Mouse (Mus musculus) midbrain, postnatal 0 days (tissue): ENCODE measurements around the gene Snx1. TPM values are rescaled to one million over a fixed set of nuclear protein-coding genes. Genes with fewer than 3 reads are reported as not detected.

ENCODE experiments used
- ATAC-seq: fragments of 200-750 bp; cut with Nextera tagmentation; 2 replicates; pipeline ENCODE4 v1.8.0; 2017; ENCODE audit warnings: moderate number of reproducible peaks, mild to moderate bottlenecking, moderate TSS enrichment, moderate library complexity; ENCODE audit not compliant: low FRiP score
- DNase-seq: peaks from one replicate; pipeline ENCODE4 v3.0.0-alpha.2; 2015; ENCODE audit warnings: low spot score
- H3K27ac ChIP-seq: fragments of 300-500 bp; sonication (generic); 2 replicates; pipeline ENCODE4 v1.5.1; 2014; ENCODE audit warnings: low read depth, mild to moderate bottlenecking, low read length, mixed read lengths
- H3K27me3 ChIP-seq: fragments of 300-500 bp; sonication (generic); 2 replicates; pipeline ENCODE4 v1.6.1; 2014; ENCODE audit warnings: low read length, control low read depth, mixed read lengths; ENCODE audit not compliant: insufficient read depth
- H3K36me3 ChIP-seq: fragments of 300-500 bp; sonication (generic); 2 replicates; pipeline ENCODE4 v1.6.1; 2014; ENCODE audit warnings: low read length, control low read depth, mixed read lengths; ENCODE audit not compliant: insufficient read depth
- H3K4me1 ChIP-seq: fragments of 300-500 bp; sonication (generic); 2 replicates; pipeline ENCODE4 v1.6.1; 2014; ENCODE audit warnings: mild to moderate bottlenecking, control low read depth, antibody characterized with exemption, low read length, mixed read lengths; ENCODE audit not compliant: insufficient read depth
- H3K4me2 ChIP-seq: fragments of 300-500 bp; sonication (generic); 2 replicates; pipeline ENCODE4 v1.6.1; 2014; ENCODE audit warnings: low read depth, mild to moderate bottlenecking, low read length, mixed read lengths; ENCODE audit not compliant: poor library complexity, severe bottlenecking
- H3K4me3 ChIP-seq: fragments of 300-500 bp; sonication (generic); 2 replicates; pipeline ENCODE4 v1.5.1; 2014; ENCODE audit warnings: low read depth, mild to moderate bottlenecking, low read length, moderate library complexity
- H3K9ac ChIP-seq: fragments of 300-500 bp; sonication (generic); replicated peaks from 2 replicates; pipeline ENCODE4 v1.6.1; 2014; ENCODE audit warnings: mild to moderate bottlenecking, low read length, moderate library complexity, mixed read lengths; ENCODE audit not compliant: poor library complexity, severe bottlenecking
- H3K9me3 ChIP-seq: fragments of 300-500 bp; sonication (generic); 2 replicates; pipeline ENCODE4 v1.6.1; 2016; ENCODE audit warnings: low read length, control low read depth
- CTCF ChIP-seq: IDR thresholded peaks from 2 replicates; pipeline ENCODE4 v1.5.1; 2016; ENCODE audit warnings: antibody characterized with exemption, mild to moderate bottlenecking
- WGBS: fragments of 180-500 bp; shearing (Covaris S2); extraction: QIAGEN DNeasy Blood & Tissue Kit; methylation state at CpG from one replicate; pipeline ENCODE4 v1.1.7; 2014; 5-methylcytosine and 5-hydroxymethylcytosine counted together
- polyA plus RNA-seq: library from polyadenylated mRNA; unstranded; fragments of >200 nt; fragmentation: Nextera tagmentation; extraction: Ambion mirVana; gene quantifications from 2 replicates; pipeline ENCODE4 v1.2.1, GENCODE M21; 2015
- total RNA-seq: library from RNA; depleted of rRNA; stranded (reverse); fragments of >200 nt; gene quantifications from 2 replicates; pipeline ENCODE4 v1.2.3, GENCODE M21; 2014

Gene Snx1
- total and polyA plus RNA-seq, 2 experiments from 2014 or later: 38.1 to 47.1 TPM

DNA sequence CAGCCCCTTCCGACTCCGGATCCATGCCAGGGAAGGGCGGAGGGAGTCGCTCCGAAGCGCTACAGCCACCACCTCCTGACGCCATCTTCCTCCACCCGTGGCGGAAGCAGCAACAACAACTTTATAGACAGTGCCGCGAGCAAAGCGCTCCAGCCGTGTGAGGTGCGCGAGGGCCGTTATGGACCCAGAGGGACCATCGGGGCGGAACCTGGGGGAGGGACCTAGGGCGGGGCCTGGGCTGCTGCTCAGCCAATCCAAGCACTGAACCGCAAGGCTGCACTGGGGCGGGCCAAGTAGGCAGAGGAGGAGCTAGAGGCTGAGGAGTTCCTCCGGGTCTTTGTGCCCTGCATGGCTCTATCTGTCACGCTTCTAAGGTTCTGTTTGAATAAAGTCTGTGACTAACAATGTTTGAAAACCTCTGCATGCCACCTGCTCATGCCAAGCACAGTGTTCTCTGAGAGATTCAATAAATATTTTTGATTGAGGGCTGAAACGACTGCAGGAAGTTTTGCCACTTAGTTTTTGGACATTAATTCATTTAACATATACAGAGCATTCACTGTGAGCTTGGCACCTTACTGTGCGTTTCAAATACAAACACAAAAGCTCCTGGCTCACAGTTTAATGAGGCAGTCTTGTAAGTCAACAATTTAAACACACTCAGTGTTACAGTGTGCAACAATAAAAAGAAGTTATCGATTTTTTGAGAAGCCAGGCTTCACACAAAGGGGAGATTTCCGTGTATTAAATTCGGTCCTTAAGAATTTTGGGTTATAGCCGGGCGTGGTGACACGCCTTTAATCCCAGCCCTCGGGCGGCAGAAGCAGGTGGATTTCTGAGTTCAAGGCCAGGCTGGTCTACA lies 1.5 kb downstream of the Snx1 start:
- Histone ChIP-seq H3K36me3 (no peaks in the 10 kb centered on the region), H3K27me3 (no peaks in the 10 kb centered on the region), H3K4me3 (peak overlapping the region; percentile 63), H3K4me2 (peak overlapping the region; percentile 70), H3K27ac (peak overlapping the region; percentile 75), H3K9me3 (no peaks in the 10 kb centered on the region), H3K9ac (peak overlapping the region; percentile 83), H3K4me1 (peaks cover 25% of the 10 kb centered on the region)
- TF ChIP-seq CTCF: 0 out of 2 replicates have a peak, but pooled peaks have one; percentile 12
- ATAC-seq: peak; percentile 98
- DNase-seq: peak; percentile 99
- WGBS: 6% methylated on average over 33 of the region's 33 CpGs

DNA sequence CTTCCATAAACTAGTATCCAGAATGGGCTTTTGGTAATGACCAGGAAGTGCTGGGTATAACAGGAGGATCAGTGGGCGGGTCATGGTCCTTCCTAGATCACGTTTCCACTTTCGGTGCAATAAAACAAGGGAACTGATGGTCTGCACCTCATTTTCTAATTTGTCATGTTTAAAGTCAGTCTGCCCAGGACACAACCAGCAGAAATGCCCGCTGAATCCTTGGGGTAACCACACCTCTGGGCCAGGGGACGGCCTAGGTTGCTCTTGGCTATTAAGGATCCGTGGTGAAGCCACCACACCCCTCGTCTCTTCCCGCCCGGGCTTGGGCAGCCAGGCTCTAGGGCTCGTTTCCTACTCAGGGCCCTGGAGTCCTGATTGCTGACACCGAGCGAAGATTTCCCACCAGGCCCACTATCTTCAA lies 2.3 kb downstream of the Snx1 start:
- peak; percentile 51; the same call in 1 of the 2 replicates for ATAC-seq
- DNase-seq: peak; percentile 5
- no peak for TF ChIP-seq CTCF
- no peaks in the 10 kb centered on the region for H3K27me3 ChIP-seq
- H3K36me3 ChIP-seq: no peaks in the 10 kb centered on the region
- under 1% methylated on average over 12 of the region's 12 CpGs for WGBS
- peak overlapping the region; percentile 63 for H3K4me3 ChIP-seq
- peak overlapping the region; percentile 75 for H3K27ac ChIP-seq
- H3K4me2 ChIP-seq: peak overlapping the region; percentile 70
- peaks cover 25% of the 10 kb centered on the region for H3K4me1 ChIP-seq
- peak overlapping the region; percentile 83 for H3K9ac ChIP-seq
- H3K9me3 ChIP-seq: no peaks in the 10 kb centered on the region

DNA sequence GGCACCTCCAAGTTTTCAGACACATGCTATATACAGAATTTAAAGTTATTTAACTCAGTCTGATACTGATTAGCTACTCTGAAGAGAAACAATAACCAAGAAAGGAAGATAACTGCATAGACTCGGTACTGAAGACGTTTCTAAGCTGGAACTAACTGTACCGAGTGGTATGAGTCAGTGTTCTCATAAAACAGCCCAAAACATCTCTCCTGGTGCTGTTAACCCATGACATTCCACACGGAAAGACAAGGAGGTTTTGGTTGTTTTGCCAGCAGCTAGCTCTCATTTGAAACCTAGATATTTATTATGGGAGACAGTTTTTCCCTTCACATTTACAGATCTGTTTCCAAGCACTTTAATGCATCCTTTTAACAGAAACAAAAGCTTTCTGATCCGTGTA lies 2.7 kb downstream of the Snx1 start:
- peak overlapping the region; percentile 70 for H3K4me2 ChIP-seq
- 9% methylated on average over 5 of the region's 5 CpGs for WGBS
- H3K36me3 ChIP-seq: no peaks in the 10 kb centered on the region
- ATAC-seq (no peak), DNase-seq (no peak)
- H3K4me3 ChIP-seq: peak overlapping the region; percentile 63
- peak overlapping the region; percentile 75 for H3K27ac ChIP-seq
- H3K9ac ChIP-seq: peak overlapping the region; percentile 83
- H3K9me3 ChIP-seq: no peaks in the 10 kb centered on the region
- TF ChIP-seq CTCF: no peak
- peaks cover 25% of the 10 kb centered on the region for H3K4me1 ChIP-seq
- H3K27me3 ChIP-seq: no peaks in the 10 kb centered on the region

DNA sequence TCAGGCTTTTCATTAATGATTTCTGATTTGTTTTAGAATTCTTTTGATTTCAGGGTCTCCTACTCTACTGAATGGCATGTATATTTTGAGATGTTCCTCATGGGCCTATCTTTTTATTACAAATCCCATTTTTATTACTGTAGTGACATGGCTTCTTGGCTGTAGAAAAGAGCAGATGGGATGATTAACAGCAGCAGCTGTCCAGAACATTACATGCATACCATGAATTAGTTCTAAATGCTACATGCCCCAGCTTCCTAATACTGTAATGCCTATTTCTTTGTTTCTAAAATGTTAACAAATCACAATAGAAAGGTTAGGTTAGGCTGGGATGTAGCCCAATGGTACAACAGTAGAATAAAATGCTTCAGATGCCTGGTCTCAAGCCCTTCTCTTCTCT lies 5.0 kb downstream of the Snx1 start:
- no peak for DNase-seq
- ATAC-seq: no peak
- Histone ChIP-seq H3K4me1 (peaks cover 15% of the 10 kb centered on the region), H3K4me3 (no peak overlapping the region), H3K9me3 (no peaks in the 10 kb centered on the region), H3K27ac (no peak overlapping the region), H3K27me3 (no peaks in the 10 kb centered on the region), H3K36me3 (no peaks in the 10 kb centered on the region), H3K9ac (no peak overlapping the region), H3K4me2 (no peak overlapping the region)
- no peak for TF ChIP-seq CTCF

DNA sequence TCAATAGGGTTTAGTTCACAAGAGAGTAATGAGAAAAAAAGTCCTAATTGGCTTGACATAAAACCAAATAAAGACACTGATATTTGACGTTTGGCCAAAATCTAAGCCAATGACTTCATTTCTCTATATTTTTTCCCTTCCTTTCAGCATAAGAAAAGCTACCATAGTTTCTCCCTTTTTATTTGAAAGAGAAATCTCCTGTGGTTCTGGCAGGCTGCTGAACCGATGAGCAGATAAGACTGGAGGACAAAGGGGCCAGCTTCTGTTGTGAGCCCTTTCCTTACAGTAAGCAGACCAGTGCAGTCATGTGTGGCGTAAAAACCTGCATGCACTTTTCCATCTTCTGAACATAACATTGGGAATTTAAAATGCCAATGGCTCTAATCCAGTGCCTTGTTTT lies 5.4 kb downstream of the Snx1 start:
- Histone ChIP-seq H3K4me3 (no peak overlapping the region), H3K27me3 (no peaks in the 10 kb centered on the region), H3K4me2 (no peak overlapping the region), H3K4me1 (peaks cover 15% of the 10 kb centered on the region), H3K36me3 (no peaks in the 10 kb centered on the region), H3K9me3 (no peaks in the 10 kb centered on the region), H3K27ac (no peak overlapping the region), H3K9ac (no peak overlapping the region)
- TF ChIP-seq CTCF: no peak
- 59% methylated on average over 3 of the region's 3 CpGs for WGBS
- DNase-seq (no peak), ATAC-seq (no peak)

DNA sequence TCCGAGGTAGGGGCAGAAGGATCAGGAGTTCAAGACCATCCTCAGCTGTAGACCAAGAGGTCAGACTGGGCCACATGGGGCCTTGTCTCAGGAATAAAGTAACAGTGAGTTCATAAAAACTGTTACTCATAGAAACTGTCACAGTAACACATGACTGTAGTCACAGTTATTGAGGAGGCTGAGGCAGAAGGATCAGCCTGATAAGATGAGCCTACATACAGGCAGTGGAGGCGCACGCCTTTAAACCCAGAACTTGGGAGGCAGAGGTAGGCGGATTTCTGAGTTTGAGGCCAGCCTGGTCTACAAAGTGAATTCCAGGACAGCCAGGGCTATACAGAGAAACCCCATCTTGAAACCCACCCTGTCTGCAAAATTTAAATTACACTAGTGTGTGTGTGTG lies 6.3 kb downstream of the Snx1 start:
- no peak for DNase-seq
- peaks cover 9% of the 10 kb centered on the region for H3K4me1 ChIP-seq
- 93% methylated on average over 4 of the region's 4 CpGs for WGBS

More for the DNA sequence above, 6.3 kb downstream of the Snx1 start:
- no peak for TF ChIP-seq CTCF
- Histone ChIP-seq H3K27ac (no peak overlapping the region), H3K4me2 (no peak overlapping the region), H3K9ac (no peak overlapping the region), H3K36me3 (no peaks in the 10 kb centered on the region), H3K9me3 (no peaks in the 10 kb centered on the region), H3K4me3 (no peak overlapping the region), H3K27me3 (no peaks in the 10 kb centered on the region)
- no peak for ATAC-seq
